Mouse (Mus musculus): ENCODE results near the gene Nat8f2.

Nat8f2 gene

DNA sequence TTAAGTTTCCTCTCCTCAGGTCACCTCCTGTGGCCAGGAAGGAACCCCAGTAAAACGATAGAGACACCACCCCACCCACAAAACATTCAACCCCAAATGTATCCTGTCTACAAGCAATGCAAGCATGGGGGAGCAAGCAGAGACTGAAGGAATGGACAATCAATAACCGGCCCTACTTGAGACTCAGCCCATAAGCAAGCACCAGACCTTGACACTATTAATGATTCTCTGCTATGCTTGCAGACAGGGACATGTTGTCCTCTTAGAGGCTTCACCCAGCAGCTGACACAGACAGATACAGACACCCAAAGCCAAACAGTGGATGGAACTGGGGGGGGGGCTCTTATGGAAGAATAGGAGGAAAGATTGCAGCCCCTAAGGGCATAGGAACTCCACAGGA, 43.1 kb downstream of the Nat8f2 start:
- DNase-seq (ENCODE audit: low read depth in 2 of 2, low spot score in 2 of 2): no peak

DNA sequence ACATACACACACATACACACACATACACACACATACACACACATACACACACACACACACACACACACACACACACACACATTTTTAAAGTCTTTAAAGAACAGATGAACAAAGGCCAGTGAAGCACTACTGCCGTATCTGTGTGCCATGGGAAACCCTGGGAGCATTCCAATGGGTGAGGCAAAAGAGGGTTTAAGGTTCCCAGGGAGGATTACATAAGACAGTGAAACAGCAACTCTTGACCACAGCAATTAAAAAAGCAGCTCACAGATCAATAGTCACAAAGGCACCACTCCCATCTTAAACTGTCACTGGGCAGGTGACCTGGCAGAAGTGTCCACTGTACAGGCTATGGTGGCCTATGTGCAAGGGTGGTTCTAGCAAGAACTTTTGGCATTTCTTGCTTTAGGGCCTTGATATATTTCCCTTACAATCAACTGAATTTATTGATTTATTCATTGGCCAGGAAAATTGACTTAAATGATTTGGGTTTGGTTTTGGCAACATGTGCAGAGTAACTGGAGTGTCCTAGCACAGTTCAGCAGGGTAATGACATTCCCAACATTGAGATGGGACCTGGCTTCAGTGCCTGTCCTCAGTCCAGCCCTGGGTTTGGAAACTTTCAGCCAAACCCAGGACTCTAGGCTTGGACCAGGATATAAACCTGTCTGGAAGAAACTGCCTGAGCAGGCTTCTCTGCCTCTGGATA, 45.4 kb downstream of the Nat8f2 start:
- DNase-seq (ENCODE audit: low read depth in 2 of 2, low spot score in 2 of 2): no peak

DNA sequence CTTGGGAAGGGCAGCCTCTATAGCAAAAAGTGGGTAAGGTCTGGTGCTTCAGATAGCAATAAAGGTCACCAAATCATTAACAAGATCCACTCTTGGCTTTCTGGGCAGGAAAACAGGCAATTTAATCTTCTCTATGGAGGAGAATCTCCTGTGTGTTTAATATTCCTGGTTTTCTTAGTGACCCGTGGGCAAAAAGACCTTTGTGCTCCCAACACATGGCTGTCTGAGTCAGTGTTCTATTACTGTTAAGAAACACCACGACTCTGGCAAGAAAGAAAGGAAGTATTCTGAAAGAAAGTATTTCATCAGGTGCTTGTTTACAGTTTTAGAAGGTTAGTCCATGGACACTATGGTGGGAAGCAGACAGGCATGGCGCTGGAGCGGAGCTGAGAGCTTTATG, 46.7 kb downstream of the Nat8f2 start:
- no peak for DNase-seq (ENCODE audit: low read depth in 2 of 2, low spot score in 2 of 2)

DNA sequence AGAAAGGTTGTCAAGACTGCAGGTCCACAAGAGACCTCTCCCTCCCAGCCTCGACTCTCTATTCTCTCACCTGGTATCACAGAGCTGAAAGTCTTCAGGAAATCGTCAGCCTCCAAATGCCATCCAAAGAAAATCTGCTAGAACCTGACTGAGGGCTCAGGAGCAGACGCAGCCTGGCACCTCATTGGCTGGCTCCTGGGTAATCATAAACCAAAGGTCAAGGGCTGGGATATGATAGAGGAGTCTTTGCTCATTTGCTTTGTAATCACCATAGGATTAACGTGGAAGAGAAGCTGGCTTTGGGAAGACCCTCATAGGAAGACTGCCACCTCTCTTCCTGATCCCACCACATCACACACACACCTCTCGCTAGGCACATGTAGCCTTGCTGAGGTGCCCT, 48.1 kb downstream of the Nat8f2 start, which contains the start of the genes Nat8f6 and Nat8f5:
Nat8f6 (minus strand) TSS at position 118 of the 400 bp plus-strand sequence.
Nat8f5 (minus strand) TSS at position 136 of the 400 bp plus-strand sequence.
- no peak for DNase-seq (ENCODE audit: low read depth in 2 of 2, low spot score in 2 of 2)

DNA sequence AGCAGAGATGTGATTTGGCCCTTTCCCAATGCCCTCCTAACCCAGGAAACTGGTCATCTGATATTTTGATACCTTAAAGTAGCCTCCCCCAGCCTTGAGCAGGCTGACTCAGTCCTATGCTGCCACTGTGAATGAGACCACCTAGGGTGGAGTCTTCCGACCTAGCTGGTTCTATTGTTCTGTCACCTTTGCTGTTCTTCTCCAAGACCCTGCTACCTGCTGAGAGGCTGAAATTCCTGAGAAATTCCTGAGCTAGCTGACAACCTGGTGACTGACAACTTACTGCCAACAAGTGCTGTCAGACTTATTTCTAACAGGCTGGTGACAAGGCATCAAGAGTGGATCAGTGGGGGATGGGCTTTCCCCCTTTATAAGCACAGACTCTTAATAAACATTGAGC, 50.6 kb downstream of the Nat8f2 start:
- DNase-seq (ENCODE audit: low read depth in 2 of 2, low spot score in 2 of 2): no peak

Measured in CD8-positive naive resting alpha-beta T cell, adult 2 months (primary cell).